Mouse (Mus musculus): ENCODE results near the gene Naa80. TPM values are rescaled to one million over a fixed set of nuclear protein-coding genes. Genes with fewer than 3 reads are reported as not detected.

Gene Naa80
- polyA plus RNA-seq, 1 experiment from 2014 or later = 11.1 TPM

DNA sequence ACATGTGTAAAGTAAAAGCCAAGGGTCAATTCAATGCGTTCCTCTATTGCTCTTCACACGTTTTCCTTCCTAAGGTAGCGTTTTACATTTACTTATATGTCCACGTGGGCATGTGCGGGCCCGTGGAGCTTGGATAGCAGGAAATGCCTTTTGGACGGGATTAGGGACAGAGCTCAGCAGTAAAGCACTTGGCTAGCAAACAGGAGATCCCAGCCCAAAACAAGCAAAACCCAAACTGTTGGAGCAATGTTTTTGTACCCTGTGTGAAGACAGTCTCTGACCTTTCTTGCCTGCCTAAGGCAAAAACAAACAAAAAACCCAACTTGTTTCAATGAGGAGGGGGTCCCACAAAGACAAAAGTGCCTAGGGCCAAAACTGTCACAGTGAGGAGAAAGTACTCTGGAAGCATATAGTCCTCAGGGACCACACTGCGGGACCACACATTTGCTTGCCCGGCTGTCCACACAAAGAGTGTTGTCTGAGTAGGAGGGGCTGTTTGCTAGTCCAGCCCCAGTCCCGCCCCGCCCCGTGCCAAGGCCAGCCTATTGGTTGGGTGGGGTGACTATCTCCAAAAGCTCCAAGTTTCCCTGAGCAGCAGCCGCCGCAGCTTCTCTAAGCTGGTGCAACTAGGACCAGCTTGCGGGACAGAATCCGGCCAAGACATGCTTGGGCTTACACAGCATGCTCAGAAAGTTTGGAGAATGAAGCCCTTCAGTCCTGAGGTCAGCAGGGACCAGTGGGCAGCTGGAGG is 2.2 kb upstream of the Naa80 start, which contains the start of gene Hyal1:
TSS of gene Hyal1 (plus strand) at position 571 of the 751 bp plus-strand sequence.
- H3K27me3 ChIP-seq (ENCODE audit: control insufficient read depth, insufficient read depth, low read length) = no peaks in the 10 kb centered on the region
- no peaks in the 10 kb centered on the region; the same call in 1 of the 2 replicates for H3K9me3 ChIP-seq (ENCODE audit: control insufficient read depth, low read length)
- ATAC-seq (ENCODE audit: low FRiP score) (peak; percentile 83), DNase-seq (ENCODE audit: low spot score, missing footprints) (peak; percentile 93)
- peak within 1 kb of the TSS; percentile 36 for H3K9ac ChIP-seq (ENCODE audit: low read length)
- peaks cover 26% of the 10 kb centered on the region for H3K4me1 ChIP-seq (ENCODE audit: control insufficient read depth, insufficient read depth, low read length)
- peak within 1 kb of the TSS; percentile 33 for H3K4me3 ChIP-seq (ENCODE audit: low read depth, low read length)
- peak within 1 kb of the TSS; percentile 51 for H3K4me2 ChIP-seq
- peak within 1 kb of the TSS; percentile 20 for H3K27ac ChIP-seq (ENCODE audit: low read depth, low read length)
- WGBS = 29% methylated on average over 16 of the region's 16 CpGs
- peaks cover 20% of the 10 kb centered on the region for H3K36me3 ChIP-seq (ENCODE audit: control insufficient read depth, insufficient read depth, low read length)

DNA sequence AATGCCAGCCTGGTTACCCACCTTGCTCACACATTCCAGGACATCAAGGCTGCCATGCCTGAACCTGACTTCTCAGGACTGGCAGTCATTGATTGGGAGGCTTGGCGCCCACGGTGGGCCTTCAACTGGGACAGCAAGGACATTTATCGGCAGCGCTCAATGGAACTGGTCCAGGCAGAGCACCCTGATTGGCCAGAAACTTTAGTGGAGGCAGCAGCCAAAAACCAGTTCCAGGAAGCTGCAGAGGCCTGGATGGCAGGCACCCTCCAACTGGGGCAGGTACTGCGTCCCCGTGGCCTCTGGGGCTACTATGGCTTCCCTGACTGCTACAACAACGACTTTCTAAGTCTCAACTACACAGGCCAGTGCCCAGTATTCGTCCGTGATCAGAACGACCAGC is 816 bp upstream of the Naa80 start:
- Histone ChIP-seq H3K4me2 (no peak overlapping the region), H3K9me3 (ENCODE audit: control insufficient read depth, low read length) (no peaks in the 10 kb centered on the region; the same call in 1 of the 2 replicates), H3K9ac (ENCODE audit: low read length) (no peak overlapping the region), H3K27me3 (ENCODE audit: control insufficient read depth, insufficient read depth, low read length) (no peaks in the 10 kb centered on the region), H3K27ac (ENCODE audit: low read depth, low read length) (no peak overlapping the region), H3K4me1 (ENCODE audit: control insufficient read depth, insufficient read depth, low read length) (peaks cover 24% of the 10 kb centered on the region), H3K36me3 (ENCODE audit: control insufficient read depth, insufficient read depth, low read length) (peaks cover 6% of the 10 kb centered on the region), H3K4me3 (ENCODE audit: low read depth, low read length) (no peak overlapping the region)
- DNase-seq (ENCODE audit: low spot score, missing footprints) (no peak), ATAC-seq (ENCODE audit: low FRiP score) (no peak)
- WGBS = 92% methylated on average over 10 of the region's 10 CpGs

DNA sequence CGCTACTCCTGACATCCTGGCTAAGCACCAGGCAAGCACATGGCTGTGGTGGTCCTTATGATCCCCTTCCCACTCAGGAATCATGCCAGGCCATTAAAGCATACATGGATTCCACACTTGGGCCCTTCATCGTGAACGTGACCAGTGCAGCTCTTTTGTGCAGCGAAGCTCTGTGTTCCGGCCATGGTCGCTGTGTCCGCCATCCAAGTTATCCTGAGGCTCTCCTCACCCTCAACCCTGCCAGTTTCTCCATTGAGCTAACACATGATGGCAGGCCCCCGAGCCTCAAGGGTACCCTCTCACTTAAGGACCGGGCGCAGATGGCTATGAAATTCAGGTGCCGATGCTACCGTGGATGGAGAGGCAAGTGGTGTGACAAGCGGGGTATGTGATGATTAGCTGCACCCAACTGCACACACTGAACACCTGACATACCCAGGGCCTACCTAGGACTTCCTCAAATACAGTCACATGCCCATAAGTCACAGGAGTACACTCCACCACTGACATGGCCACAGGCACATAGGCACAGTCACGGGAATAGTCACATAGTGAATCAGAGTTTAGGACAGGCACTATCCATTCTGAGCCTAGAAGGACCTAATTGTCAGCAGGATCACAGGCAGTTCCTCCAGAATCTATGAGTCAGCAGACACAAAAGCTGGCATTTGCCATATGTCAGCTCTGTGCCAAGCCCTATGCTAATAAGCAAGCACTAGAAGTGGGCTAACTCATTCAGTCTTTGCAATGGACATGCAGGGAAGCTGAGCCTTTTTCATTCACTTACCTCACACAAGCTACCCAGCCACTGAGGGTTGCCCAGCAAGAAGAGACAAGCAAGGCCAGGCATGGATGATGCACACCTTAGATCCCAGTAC is 575 bp downstream of the Naa80 start:
- no peak overlapping the region for H3K4me3 ChIP-seq (ENCODE audit: low read depth, low read length)
- H3K36me3 ChIP-seq (ENCODE audit: control insufficient read depth, insufficient read depth, low read length) = no peaks in the 10 kb centered on the region
- DNase-seq (ENCODE audit: low spot score, missing footprints) (no peak), ATAC-seq (ENCODE audit: low FRiP score) (no peak)
- H3K4me2 ChIP-seq = no peak overlapping the region
- H3K9me3 ChIP-seq (ENCODE audit: control insufficient read depth, low read length) = no peaks in the 10 kb centered on the region
- WGBS = 97% methylated on average over 14 of the region's 14 CpGs
- peaks cover 24% of the 10 kb centered on the region for H3K4me1 ChIP-seq (ENCODE audit: control insufficient read depth, insufficient read depth, low read length)
- no peak overlapping the region for H3K27ac ChIP-seq (ENCODE audit: low read depth, low read length)
- no peak overlapping the region for H3K9ac ChIP-seq (ENCODE audit: low read length)
- no peaks in the 10 kb centered on the region for H3K27me3 ChIP-seq (ENCODE audit: control insufficient read depth, insufficient read depth, low read length)

DNA sequence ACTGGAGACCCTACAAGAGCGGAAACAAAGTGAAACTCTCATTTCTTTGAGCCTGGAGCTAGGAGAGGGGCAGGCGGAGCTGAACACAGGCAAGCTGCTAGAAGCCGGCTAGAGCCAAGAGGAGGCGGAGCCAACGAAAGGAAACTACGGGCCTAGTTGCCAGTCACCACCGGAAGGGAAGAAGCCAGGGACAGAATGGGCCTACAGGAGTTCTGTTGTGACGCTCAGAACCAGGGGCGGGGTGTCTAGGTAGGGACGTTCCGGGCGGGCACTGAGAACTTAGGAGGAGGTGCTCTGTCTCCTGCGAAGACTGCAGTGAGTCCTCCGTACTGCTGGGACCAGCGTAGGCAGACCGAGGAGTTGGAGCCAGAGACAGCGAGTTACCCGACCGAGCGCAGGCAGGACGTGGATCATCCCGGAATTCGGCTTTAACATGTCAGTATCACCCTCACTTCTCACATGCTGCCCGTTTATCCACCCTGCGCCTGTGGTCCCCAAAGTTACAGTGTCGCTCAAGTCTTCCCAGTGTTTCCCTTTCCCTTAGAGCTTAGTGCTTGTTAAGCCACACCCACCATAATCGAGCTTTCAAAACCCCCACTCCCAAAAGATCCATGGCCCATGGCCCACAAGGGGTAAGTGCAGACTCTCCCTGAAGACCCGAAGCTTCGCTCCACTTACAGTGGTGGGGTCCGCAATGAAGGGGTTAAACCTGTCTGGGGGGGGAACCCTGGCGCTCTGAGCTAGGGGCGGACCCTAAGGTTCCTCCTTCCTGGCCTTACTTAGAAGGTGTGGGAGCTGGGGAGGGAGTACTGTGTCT is 2.0 kb downstream of the Naa80 start, which contains the start of gene Hyal3:
TSS of gene Hyal3 (plus strand) at position 318 of the 817 bp plus-strand sequence.
- H3K9ac ChIP-seq (ENCODE audit: low read length) = peak within 1 kb of the TSS; percentile 79
- DNase-seq (ENCODE audit: low spot score, missing footprints) (peak; percentile 94), ATAC-seq (ENCODE audit: low FRiP score) (peak; percentile 66)
- H3K27ac ChIP-seq (ENCODE audit: low read depth, low read length) = peak within 1 kb of the TSS; percentile 37; the same call in 1 of the 2 replicates
- H3K4me2 ChIP-seq = peak within 1 kb of the TSS; percentile 70
- peak within 1 kb of the TSS; percentile 57 for H3K4me3 ChIP-seq (ENCODE audit: low read depth, low read length)
- no peaks in the 10 kb centered on the region for H3K9me3 ChIP-seq (ENCODE audit: control insufficient read depth, low read length)
- no peaks in the 10 kb centered on the region for H3K27me3 ChIP-seq (ENCODE audit: control insufficient read depth, insufficient read depth, low read length)
- H3K4me1 ChIP-seq (ENCODE audit: control insufficient read depth, insufficient read depth, low read length) = peaks cover 24% of the 10 kb centered on the region
- no peaks in the 10 kb centered on the region for H3K36me3 ChIP-seq (ENCODE audit: control insufficient read depth, insufficient read depth, low read length)
- 1% methylated on average over 32 of the region's 32 CpGs for WGBS

DNA sequence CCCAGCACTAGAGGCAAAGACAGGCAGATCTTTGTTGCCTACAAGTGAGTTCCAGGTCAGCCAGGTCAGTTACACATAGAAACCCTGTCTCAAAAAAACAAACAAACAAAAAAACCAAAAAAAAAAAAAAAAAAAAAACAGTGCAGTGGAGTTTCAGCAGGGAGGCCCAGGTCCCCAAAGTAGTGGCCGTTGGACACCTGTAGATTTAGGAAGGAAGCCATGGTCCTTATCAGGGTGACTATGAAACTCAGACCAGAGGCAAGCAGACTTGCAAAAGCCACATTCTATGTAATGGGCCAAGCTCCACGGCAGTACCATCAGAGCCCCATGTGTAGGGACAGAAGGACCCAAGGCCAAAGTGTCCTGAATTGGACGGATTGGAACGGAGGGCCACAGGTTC is 2.9 kb downstream of the Naa80 start:
- Histone ChIP-seq H3K4me3 (ENCODE audit: low read depth, low read length) (peak overlapping the region; percentile 57; the same call in 1 of the 2 replicates), H3K27ac (ENCODE audit: low read depth, low read length) (no peak overlapping the region), H3K9ac (ENCODE audit: low read length) (no peak overlapping the region; the same call in 1 of the 2 replicates), H3K4me2 (peak overlapping the region; percentile 70; the same call in 1 of the 2 replicates), H3K4me1 (ENCODE audit: control insufficient read depth, insufficient read depth, low read length) (peaks cover 20% of the 10 kb centered on the region), H3K9me3 (ENCODE audit: control insufficient read depth, low read length) (no peaks in the 10 kb centered on the region), H3K27me3 (ENCODE audit: control insufficient read depth, insufficient read depth, low read length) (no peaks in the 10 kb centered on the region), H3K36me3 (ENCODE audit: control insufficient read depth, insufficient read depth, low read length) (no peaks in the 10 kb centered on the region)
- WGBS = 80% methylated on average over 4 of the region's 4 CpGs
- no peak for DNase-seq (ENCODE audit: low spot score, missing footprints)
- no peak for ATAC-seq (ENCODE audit: low FRiP score)

DNA sequence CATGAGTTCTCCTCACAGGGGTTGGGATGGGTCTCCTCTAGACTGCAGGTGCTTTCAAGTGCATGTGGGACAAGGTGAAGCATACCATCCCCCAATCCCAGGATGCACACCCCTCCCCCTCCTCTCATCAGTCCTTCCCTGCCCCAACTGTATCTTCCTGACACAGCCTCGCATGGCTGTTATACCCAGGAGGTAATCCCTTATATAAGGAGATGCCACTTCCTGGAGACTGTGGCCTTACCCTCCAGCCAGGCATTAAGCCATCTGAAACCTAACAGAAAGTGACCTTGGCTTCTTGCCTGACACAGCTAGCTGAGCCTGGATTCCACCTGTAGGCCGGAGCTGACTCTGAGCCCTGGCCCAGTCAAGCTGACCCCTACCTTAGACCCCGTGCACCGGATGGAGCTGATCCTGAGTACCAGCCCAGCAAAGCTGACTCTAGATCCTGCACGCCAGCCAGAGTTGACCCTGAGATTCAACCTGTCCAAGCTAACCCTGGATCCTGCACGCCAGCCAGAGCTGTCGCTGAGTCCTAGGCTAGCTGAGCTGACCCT is 3.9 kb downstream of the Naa80 start:
- Histone ChIP-seq H3K27me3 (ENCODE audit: control insufficient read depth, insufficient read depth, low read length) (no peaks in the 10 kb centered on the region), H3K4me3 (ENCODE audit: low read depth, low read length) (no peak overlapping the region), H3K36me3 (ENCODE audit: control insufficient read depth, insufficient read depth, low read length) (no peaks in the 10 kb centered on the region), H3K9me3 (ENCODE audit: control insufficient read depth, low read length) (no peaks in the 10 kb centered on the region), H3K4me1 (ENCODE audit: control insufficient read depth, insufficient read depth, low read length) (peaks cover 11% of the 10 kb centered on the region), H3K4me2 (no peak overlapping the region), H3K27ac (ENCODE audit: low read depth, low read length) (no peak overlapping the region), H3K9ac (ENCODE audit: low read length) (no peak overlapping the region)
- WGBS = 88% methylated on average over 7 of the region's 7 CpGs
- ATAC-seq (ENCODE audit: low FRiP score) (no peak), DNase-seq (ENCODE audit: low spot score, missing footprints) (no peak)

DNA sequence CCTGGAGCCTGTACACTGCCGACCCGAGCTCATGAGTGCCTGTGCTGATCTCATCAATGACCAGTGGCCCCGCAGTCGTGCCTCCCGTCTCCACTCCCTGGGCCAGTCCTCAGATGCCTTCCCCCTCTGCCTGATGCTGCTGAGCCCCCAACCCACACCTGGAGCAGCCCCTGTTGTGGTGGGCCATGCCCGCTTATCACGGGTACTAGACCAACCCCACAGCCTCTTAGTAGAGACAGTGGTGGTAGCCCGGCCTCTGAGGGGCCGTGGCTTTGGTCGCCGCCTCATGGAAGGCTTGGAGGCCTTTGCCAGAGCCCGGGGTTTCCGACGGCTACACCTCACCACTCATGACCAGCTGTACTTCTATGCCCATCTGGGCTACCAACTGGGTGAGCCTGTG is 4.5 kb downstream of the Naa80 start:
- no peak for DNase-seq (ENCODE audit: low spot score, missing footprints)
- Histone ChIP-seq H3K9me3 (ENCODE audit: control insufficient read depth, low read length) (no peaks in the 10 kb centered on the region), H3K27me3 (ENCODE audit: control insufficient read depth, insufficient read depth, low read length) (no peaks in the 10 kb centered on the region), H3K9ac (ENCODE audit: low read length) (no peak overlapping the region), H3K36me3 (ENCODE audit: control insufficient read depth, insufficient read depth, low read length) (no peaks in the 10 kb centered on the region), H3K4me2 (no peak overlapping the region), H3K4me3 (ENCODE audit: low read depth, low read length) (no peak overlapping the region), H3K27ac (ENCODE audit: low read depth, low read length) (no peak overlapping the region), H3K4me1 (ENCODE audit: control insufficient read depth, insufficient read depth, low read length) (peaks cover 13% of the 10 kb centered on the region)
- 93% methylated on average over 14 of the region's 14 CpGs for WGBS
- ATAC-seq (ENCODE audit: low FRiP score) = no peak

DNA sequence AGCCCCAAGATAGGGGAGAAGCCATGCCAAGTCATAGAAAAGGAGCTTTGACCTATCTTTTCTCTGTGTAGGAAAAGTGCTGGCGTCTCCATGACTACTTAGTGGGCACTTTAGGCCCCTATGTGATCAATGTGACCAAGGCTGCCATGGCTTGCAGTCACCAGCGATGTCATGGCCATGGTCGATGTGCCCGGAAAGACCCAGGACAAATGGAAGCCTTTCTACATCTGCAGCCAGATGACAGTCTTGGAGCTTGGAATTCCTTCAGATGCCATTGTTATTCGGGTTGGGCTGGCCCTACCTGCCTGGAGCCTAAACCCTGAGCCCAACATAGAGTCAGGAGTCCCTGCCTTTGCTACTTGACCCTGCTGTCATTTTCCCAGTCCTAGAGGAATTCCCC is 7.8 kb downstream of the Naa80 start:
- no peak overlapping the region for H3K4me3 ChIP-seq (ENCODE audit: low read depth, low read length)
- no peaks in the 10 kb centered on the region for H3K9me3 ChIP-seq (ENCODE audit: control insufficient read depth, low read length)
- H3K4me1 ChIP-seq (ENCODE audit: control insufficient read depth, insufficient read depth, low read length) = peaks cover 8% of the 10 kb centered on the region; the same call in 1 of the 2 replicates
- ATAC-seq (ENCODE audit: low FRiP score) (no peak), DNase-seq (ENCODE audit: low spot score, missing footprints) (no peak)
- no peak overlapping the region for H3K9ac ChIP-seq (ENCODE audit: low read length)
- peaks cover 7% of the 10 kb centered on the region for H3K36me3 ChIP-seq (ENCODE audit: control insufficient read depth, insufficient read depth, low read length)
- H3K27ac ChIP-seq (ENCODE audit: low read depth, low read length) = no peak overlapping the region
- no peak overlapping the region for H3K4me2 ChIP-seq
- 91% methylated on average over 5 of the region's 5 CpGs for WGBS
- H3K27me3 ChIP-seq (ENCODE audit: control insufficient read depth, insufficient read depth, low read length) = no peaks in the 10 kb centered on the region
